Mouse (Mus musculus) megakaryocyte, adult 5-6 weeks (primary cell): ENCODE results near the gene Lingo3. TPM values are rescaled to one million over a fixed set of nuclear protein-coding genes. Genes with fewer than 3 reads are reported as not detected.
"Not testable (repeated sequence)": the region's sequence is repeated elsewhere in the genome, so short reads cannot be mapped to it uniquely, and the experiment has no call there.

Experiments
- ATAC-seq: 2 replicates; pipeline ENCODE4 v1.8.0; 2016; ENCODE audit warnings: mild to moderate bottlenecking, inconsistent platforms; ENCODE audit not compliant: poor library complexity, severe bottlenecking
- total RNA-seq, 2 experiments: library from RNA; stranded (forward) in 1 of 2; stranded (reverse) in 1 of 2; fragments of 153-499, 151-499 nt in 1 of 2; fragments of 221-1000, 200-1000 nt in 1 of 2; gene quantifications; 2 replicates each; pipeline versions ENCODE4 v1.2.3 to v1.2.4; 2015 to 2017

The Lingo3 gene
- total RNA-seq, 2 experiments from 2014 or later, result not detected

DNA sequence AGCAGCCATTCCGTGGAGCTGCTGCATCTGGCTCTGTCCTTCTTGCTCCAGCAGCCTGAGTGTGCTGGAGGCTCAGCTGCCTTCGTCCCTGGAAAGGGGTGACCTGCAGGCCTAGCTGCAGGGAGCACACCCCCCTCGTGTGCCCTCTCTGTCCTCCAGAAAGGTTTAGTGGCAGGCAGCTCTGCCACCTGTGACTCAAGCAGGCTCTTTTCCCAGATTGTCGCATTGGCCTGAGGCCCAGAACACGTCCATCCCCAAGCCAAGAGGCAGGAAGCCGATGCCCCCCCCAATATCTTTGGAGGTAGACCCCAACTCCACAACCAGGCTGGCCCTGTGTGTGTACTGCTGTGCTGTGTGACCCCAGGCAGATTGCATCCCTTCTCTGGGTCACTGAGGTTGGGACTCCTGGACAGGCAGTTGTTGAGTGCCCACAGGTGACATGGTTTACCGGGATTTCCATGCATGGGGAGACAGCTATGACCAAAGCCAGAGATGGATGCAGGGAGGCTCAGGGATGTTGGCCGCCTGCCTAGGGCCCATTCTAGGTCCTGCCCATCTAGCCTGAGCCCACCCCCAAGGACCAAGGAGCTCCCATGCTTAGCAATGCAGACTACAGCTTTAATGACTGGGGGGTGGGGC lies 1.3 kb upstream of the Lingo3 start:
- no peak for ATAC-seq

DNA sequence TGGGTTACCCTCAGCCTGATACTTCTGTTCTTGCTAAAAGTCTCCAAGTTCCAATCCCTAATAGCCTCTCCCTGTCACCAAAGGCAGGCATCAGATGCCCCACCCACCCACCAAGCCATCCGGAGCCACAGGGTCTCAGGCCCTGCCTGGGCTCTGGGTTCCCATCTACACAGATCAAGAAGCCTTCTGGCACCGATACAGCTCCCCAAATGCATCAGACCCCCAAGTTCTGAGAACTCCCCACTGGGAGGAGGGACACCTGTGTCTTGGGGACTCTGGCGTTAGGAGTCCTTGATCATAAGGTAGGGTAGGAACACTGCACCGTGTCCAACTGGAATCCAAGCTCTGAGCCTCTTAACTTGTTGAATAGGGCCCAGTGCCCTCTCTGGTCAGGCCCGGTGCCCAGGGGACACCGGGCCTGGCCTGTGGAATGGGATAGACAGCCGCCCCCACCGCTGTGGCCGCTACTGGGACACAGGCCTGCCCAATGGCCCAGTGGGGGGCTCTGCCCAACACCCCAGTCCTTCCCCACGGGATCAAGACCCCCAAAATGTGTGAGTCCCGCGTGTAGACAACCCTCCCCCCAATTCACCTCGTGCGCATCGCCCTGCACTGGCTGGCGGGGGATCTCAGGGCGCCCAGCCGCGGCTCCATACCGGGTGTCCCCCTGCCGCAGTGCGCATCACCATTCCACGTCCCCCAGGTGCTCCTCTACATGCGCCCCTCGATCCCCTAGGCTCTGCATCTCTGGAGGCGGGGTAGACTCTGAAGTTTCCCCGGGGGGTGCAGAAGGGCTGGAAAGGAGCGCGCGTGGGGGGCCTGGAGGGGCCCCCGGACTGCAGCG lies 530 bp downstream of the Lingo3 start:
- ATAC-seq, result no peak

DNA sequence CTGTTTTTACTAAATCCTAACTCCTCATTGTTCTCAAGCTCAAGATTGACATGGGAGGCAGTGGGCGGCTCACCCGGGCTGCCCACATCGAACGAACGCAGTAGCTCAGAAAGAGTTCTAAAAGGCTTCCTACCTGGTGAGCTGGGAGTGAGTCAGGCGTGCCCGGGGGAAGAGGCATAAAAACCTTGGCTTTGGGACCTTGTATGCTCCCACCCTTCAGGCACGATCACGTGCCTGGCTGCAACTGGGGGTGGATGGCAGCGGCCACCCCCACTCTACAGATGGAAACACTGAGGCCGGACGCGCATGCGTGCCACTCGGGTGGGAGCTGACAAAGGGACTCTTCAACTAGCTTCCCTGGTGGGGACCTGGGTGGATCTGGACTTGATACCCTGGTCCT lies 1.5 kb downstream of the Lingo3 start:
- no peak for ATAC-seq

DNA sequence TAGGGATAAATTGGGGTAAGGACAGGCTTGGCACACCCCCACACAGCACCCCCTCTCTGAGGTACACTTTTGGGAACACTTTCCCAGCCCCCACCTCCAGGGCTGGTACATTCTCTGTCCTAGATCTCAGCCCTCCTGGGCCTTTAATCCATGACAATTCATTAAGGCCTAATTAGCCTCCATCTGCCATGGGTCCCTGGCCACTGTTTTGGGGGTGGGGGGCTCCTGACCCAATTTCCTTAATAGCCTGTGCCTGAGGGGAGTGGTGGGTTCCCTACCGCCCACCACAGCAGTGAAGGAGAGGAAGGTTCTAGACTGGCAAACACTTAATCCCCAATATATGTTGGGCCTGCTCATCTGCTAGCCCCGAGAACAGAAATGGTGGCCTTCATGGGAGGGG lies 2.2 kb downstream of the Lingo3 start:
- ATAC-seq, result no peak

DNA sequence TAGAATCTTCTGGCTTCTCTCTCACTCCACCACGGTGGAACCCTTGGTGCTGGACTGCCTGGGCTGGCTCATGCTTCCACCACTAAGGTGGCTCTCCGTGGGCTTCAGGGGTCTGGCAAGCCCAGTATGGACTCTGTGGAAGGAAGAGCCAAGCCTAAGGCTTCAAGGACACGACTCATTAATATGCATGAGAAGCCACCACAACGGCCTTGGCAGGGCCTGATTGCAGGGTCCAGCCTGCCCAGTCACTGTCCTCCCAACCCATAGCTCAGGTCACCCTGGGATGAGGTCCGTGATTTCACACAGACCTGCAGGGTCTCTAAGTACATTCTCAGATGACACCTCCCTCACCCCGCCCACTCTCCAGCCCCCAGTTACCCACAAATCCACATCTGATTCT lies 4.0 kb downstream of the Lingo3 start:
- no peak for ATAC-seq

DNA sequence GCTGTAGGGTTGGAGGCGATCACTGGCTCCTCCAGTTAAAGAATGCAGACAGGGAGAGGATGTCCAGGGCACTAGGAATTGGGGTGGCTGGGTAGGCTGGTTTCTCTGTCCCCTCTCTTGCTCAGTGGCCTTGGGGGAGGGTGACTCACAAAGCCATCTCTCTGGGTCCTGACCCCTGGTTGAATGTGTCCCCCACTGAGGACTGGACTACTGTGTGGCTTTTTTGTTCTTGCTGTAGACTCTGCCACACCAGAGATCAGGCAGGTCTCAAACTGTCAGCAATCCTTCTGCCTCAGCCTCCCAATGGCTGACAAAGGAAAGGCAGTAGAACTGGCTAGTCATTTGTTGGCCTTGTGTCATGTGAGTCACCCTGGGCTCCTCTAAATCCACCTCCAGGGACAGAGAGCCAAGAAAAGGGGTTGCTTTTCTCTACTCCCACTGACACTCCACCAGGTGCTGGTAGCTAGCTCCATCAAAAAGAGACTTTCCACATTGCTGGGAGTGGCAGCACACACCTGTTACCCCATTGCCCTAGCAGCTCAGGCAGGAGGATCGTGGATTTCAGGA lies 5.4 kb downstream of the Lingo3 start:
- ATAC-seq, result no peak

DNA sequence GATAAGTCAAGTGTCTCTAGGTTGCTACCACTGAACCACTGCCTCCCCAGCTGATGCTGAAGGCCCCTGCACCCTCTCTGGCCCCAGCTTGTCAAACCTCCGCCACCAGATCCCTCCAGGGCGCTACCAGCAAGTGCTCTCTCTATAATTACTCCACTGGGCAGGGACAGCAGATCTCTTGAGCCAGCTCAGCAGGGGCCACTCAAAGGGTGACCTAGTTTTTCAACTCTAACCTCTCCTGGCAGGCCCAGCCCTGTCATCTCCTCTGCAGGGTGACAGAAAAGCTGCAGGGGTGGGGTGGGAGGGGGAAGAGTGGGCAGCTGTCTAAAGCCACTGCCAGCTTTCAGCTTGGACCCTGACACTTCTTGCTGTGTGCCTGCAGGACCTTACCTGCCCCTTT lies 6.0 kb downstream of the Lingo3 start:
- no peak for ATAC-seq

DNA sequence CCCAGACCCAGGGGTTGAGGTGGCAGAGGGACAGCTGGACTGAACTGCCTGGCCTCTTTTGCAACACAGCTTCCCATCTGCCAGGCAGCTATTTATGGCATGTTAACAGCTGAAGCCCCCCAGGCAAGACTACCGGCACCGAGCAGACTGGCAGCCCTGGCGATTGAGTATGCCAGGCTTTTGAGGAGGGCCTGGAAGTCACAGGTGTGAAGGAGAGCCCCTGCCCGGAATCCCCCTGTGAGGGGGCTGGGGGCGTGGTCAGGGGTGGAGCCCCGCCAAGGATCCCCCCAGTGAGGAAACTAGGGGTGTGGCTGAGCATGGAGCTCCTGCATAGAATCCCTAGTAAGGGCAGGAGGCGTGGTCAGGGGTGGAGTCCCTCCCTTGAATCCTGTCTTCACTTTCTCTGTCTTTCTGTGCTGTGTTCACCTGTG lies 6.9 kb downstream of the Lingo3 start:
- ATAC-seq, result no peak

DNA sequence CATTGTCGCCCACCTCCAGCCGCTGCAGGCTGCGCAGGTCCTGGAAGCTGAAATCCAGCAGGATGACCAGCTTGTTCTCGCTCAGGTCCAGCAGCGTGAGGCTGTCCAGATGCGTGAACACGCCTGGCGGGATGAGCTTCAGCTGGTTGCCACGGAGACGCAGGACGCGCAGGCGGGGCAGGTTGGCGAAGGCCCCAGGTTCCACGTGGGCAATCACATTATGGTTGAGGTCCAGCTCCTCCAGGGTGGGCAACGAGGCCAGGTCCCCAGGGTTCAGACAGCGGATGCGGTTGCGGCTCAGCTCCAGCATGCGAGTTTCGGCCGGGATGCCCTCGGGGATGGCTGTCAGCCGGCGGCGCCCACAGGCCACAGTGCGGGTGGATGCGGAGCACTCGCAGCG lies 8.2 kb downstream of the Lingo3 start:
- ATAC-seq, result no peak

DNA sequence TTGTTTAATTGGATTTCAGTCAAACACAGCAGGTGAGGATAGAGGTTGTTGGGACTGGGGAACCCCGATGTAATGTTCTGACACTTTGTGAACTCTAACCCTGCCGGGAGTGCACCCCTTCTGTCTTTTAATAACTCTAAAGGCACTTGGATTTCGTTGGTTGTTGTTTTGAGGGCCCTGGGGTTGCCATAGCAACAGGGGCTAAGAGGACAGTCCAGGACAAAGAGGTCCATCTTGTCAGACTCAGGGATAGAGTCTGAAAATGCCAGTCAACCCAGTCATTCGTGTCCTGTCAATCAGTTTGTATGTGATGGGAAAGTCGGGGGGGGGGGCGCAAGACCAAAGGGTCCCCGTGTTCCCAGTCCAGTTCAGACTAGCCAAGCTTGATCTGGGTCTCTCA lies 11.0 kb downstream of the Lingo3 start:
- no peak for ATAC-seq

DNA sequence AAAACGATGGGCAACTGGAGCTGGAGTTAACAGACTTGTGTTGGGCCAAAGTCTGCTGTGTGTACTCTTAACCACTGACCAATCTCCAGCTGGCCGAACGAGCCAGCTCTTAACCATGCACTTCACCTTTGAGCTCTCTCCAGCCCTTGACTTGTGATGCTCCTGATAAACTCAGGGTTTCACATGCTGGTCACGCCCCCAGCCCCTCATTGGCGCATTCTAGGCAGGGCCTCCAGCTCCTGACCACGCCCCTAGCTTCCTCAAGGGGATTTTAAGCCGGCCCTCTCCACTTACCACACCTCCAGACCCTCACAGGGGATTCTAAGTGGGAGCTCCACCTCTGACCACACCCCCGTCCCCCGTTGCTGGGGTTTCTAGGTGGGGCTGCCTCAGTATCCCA lies 12.7 kb downstream of the Lingo3 start:
- no peak for ATAC-seq

DNA sequence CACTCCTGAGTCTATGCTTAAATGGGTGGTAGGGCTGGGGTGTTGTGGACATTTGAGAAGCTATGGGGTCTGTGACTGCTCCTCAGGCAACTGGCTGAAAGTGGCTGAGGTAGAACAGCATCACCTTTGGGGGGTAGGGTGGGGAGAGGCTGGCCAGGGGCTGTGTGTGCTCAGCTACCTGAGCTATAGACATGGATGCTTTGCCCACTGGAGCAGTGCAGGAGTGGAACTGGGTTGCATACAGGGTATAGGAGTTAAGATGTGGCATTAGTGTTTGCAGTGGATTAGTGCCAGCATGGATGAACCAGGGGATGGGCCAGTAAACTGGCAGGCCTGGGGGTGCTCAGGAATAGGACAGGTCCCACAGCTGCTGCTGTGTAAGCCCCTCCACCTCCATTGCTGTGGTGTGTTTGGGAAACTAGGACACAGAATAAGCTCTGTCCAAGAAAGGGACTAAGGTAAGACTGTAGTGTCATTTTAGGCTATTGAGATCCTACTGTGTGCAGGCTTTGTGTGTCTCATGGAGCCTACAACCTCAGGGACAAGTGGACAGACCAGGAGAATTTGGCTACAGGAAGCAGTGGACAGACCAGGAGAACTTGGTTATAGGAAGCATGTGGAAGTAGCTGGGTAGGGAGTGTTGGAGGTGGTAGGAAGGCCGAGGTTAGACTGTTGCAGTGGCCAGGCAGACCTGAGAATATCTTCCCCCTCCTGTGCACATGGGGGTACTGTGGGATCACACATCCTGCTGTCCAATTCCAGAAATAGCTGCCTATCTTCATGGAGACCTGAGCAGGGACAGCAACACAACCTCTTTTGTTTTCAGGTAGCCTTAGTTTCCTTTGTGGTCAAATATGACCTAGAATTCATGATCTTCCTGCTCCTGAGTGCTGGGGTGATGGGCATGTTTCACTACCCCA lies 14.2 kb downstream of the Lingo3 start:
- ATAC-seq, result no peak

DNA sequence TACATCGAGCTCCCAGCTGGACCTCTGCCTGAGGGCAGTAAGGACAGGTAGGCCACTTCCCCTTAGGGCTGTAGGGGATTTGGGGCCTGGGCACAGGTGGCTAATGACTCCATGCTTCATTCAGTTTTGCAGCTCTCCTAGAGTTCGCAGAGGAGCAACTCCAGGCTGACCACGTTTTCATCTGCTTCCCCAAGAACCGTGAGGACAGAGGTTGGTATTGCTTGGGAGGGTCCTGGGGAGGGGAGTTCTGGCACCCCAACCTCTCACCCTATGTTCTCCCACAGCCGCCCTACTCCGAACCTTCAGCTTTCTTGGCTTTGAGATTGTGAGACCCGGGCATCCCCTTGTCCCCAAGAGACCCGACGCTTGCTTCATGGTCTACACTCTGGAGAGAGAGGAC lies 15.3 kb downstream of the Lingo3 start:
- ATAC-seq, result not testable (repeated sequence)

DNA sequence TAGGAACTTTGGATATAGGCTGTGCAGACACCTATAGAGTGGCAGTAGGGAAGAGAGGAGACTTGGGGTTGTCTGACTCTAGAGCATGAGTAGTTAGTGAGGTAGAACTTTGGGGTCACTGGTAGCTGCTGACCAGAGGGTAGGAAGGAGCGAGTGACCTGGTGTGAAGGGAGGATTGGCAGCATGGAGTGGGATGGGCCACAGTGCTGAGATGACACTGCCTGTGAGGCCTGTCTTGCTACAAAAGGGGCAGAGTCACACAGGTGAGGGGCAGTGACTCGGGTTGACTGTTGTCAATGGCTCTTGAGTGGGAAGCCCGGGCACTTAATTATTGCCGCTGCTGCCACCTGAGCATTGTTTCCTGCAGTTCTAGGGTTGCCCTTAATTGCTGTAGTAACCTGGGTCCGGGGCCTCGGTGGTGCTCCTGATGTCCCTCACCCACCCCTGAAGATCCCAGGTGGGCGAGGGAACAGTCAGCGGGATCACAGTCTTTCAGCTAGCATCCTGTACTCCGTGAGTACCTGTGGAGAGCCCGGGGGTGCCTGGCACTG lies 15.9 kb downstream of the Lingo3 start:
- ATAC-seq, result no peak

DNA sequence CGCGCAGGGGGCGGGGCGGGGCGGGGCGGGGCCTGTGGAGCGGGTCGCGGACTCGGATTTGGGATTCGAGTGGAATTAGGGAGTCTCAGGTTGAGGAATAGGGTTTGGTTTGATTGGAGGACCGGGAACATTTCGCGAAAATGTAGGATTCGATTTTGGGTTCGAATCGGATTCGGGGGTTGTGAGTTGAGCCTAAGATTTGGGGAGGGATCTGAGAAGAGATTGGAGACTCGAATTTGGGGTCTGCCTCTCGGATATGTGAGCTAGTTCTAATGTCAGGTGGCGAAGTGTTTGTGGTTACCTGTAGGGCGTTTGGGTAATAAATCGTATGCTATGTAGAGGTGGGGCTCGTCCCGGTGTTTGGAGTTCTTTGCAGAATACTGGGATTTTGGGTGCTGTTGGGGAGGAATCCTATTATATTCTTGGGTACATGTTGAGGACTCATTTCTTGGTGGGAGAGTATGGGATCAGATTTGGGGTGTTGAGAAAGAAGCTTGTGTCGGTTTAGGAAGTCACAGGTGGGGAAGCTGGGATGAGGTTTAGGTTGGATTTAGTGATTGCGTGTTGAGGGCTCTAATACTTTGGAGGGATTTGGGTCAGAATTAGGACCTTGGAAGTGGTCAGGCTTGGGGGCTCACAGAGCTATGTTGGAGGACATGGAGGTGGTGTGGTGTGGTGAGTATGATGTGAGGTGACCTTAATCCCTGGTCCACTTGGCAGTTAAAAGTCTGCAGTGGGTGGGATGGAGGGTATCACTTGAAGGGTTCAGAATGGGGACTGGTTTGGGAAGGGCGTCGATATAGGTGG lies 16.6 kb downstream of the Lingo3 start:
- ATAC-seq, result no peak

DNA sequence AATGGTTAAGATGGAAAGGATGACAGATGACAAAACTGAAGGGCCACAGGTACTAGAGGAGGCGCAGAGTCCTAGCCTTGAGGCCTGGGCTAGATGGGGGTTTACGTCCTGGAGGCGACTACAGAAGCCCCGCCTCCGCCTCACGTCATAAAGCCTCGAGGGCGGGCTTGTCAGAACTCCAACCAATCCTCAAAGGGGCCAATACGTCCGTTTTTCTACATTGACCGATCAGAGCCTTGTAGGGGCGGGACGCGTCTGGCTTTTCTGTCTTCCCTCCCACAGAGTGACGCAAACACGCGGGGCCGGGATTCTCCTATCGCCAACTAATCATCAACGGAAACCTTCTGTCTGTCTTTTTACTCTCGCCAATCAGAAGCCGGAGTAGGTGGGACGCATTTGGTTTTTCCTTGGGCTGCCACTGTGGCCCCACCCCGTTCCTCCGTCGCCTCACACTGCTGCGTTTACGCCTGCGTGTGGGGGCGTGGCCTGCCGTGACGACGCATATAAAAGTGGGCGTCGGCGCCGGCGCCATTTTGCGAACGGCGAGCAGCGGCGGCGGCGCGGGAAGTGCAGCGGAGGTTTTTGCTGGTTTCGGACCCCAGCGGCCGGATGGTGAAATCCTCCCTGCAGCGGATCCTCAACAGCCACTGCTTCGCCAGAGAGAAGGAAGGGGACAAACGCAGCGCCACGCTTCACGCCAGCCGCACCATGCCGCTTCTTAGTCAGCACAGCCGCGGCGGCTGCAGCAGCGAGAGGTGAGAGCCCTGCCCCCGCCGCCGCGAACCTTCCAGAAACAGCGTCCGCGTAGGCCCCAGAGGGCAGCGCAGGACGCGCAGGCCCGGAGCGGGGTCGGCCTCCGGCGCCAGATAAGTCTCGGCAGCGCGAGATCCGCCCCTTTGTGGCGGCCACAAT lies 17.4 kb downstream of the Lingo3 start, which contains the start of gene Oaz1:
Gene Oaz1 (plus strand): TSS at position 506 of the 912 bp plus-strand sequence.
- peak; percentile 87 for ATAC-seq

DNA sequence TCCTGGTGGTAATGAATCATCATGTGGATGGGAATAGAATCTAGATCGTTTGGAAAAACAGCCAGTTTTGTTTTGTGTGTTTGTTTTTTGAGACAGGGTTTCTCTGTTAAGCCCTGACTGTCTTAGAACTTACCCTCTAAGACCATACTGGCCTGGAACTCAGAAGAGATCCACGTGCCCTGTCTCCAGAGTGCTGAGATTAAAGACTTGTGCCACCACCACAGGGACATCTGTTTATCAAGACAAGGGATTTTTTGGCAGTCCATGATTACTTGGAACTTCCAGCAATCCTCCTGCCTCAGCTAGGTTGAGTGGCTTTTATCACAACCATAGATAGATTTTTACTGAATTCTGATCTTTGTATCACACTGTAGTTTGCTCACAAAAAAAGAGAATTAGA lies 19.0 kb downstream of the Lingo3 start:
- no peak for ATAC-seq

DNA sequence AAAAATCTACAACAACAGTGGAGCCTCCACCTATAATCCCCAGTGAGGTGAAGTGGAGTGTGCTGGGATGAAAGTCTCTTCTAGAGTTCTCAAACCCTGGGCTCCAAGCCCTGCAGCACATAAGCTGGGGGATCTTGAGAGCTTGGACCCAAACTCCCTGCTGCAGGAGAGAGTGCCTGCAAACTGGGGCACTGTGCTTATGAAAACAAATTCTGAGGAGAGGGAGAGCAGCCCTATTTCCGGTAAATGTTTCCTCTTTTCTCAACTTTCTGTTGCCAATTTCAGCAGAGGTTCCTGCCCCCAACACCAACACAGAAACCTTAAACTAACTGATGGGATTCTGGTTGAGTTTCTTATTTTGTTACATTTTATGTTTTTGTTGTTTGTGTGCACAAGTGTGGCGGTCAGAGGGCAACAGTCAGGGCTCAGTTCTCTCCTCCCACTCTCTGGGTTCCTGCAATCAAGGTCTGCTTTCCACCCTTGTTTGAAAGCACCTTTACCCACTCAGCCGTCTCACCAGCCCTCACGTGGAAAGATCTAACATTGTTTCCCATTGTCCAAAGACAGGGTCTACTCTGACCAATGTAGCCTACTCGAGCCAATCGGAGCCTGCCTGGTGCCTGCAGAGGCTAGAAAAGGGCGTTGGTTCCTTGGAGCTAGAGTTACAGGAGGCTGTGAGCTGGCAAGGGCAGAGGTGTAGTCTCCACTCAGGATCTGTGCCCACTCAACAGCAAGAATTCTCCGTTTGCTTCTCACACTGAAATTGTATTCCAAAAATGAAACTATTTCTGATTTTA lies 19.8 kb downstream of the Lingo3 start:
- ATAC-seq, result no peak
